Mouse (Mus musculus): ENCODE data around the gene Tmem53. TPM values are rescaled to one million over a fixed set of nuclear protein-coding genes. Genes with fewer than 3 reads are reported as not detected.

The Tmem53 gene
- 1 to 10 TPM; 4.0 to 4.2 TPM for total RNA-seq (2021)
- long read RNA-seq, experiment 1, transcript Tmem53-201 (3 exons, 991 nt) = major isoform, 8 of 9 reads
- long read RNA-seq, experiment 1, partial matches to known transcripts = 0 of 9 reads
- long read RNA-seq, experiment 1, other reads (novel, unspliced or antisense) = 0 of 9 reads
- long read RNA-seq, experiment 2, transcript Tmem53-201 (3 exons, 991 nt) = major isoform, 7 of 8 reads
- long read RNA-seq, experiment 2, partial matches to known transcripts = 0 of 8 reads
- long read RNA-seq, experiment 2, other reads (novel, unspliced or antisense) = 1 of 8 reads

DNA sequence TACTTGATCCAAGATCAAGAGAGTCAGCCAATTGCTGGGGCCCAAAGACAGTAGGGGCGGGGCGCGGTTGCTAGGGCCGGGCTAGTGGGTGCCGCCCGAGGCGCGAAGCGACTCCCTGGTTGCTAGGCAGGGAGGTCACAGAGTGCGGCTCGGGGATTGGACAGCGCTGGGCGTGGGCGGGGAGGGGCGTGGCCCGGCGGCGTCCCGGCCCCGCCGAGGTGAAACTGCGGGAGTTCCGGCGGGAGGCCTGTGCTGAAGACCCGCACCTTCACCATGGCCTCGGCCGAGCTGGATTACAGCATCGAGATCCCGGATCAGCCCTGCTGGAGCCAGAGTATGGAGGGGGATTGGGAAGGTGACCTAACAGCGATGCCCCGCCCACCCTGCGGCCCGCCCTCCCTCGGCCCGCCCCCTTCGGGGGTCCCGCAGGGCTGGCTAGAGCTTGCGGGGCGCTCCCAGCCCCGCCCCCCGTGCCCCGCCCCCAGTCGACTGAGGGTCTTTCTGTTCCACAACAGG lies at the start of gene Tmem53, which contains the start of gene Armh1:
TSS of gene Tmem53 (plus strand) at position 151 of the 516 bp plus-strand sequence.
TSS of gene Armh1 (minus strand) at position 325 of the 516 bp plus-strand sequence.
- peak; percentile 83 for DNase-seq
- intact Hi-C loops (cut with DNase I) = no loop called here

- intact Hi-C loops (cut with DNase I) = no loop called here
These were observed 49.4 kb upstream of the Tmem53 start for GRCm38 (mm10) chr4:117202046-117202991.

GRCm38 (mm10) chr4:117202992-117203354 lies 48.8 kb upstream of the Tmem53 start:
- no peak for DNase-seq
- intact Hi-C loops (cut with DNase I) = no loop called here

More at GRCm38 (mm10) chr4:117202046-117202991, 49.4 kb upstream of the Tmem53 start:
- DNase-seq = no peak

GRCm38 (mm10) chr4:117209592-117209991 lies 42.2 kb upstream of the Tmem53 start:
- no peak for DNase-seq
- intact Hi-C loops (cut with DNase I) = no loop called here

GRCm38 (mm10) chr4:117210147-117211074 lies 41.3 kb upstream of the Tmem53 start:
- intact Hi-C loops (cut with DNase I) = no loop called here
- DNase-seq = peak; percentile 68 to 80

GRCm38 (mm10) chr4:117214250-117214649 lies 37.5 kb upstream of the Tmem53 start:
- no peak for DNase-seq
- intact Hi-C loops (cut with DNase I) = no loop called here

DNA sequence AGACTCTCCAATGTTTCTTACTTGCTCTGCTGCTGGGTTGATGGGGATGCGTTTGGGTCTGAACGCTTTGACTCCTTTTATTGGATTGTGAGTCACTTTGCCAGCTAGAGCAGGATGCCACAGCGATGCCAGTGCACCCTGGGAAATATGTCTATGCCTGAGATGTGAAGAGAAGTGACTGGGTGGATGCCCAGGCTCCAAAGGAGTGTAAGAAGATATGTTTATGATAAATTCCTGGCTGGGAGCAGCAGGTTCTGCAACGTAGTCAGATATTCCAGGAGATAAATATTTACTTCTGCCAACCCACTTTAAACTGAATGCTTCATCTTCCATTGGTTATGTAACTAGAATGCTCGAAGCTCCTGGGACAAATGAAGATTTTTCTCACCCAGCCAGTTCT lies 34.7 kb upstream of the Tmem53 start:
- intact Hi-C loops (cut with DNase I) = loop anchor here (5.0 kb wide), 1 partner anchor 70 kb away; no protein-coding TSS in a partner anchor
- no peak for DNase-seq

DNA sequence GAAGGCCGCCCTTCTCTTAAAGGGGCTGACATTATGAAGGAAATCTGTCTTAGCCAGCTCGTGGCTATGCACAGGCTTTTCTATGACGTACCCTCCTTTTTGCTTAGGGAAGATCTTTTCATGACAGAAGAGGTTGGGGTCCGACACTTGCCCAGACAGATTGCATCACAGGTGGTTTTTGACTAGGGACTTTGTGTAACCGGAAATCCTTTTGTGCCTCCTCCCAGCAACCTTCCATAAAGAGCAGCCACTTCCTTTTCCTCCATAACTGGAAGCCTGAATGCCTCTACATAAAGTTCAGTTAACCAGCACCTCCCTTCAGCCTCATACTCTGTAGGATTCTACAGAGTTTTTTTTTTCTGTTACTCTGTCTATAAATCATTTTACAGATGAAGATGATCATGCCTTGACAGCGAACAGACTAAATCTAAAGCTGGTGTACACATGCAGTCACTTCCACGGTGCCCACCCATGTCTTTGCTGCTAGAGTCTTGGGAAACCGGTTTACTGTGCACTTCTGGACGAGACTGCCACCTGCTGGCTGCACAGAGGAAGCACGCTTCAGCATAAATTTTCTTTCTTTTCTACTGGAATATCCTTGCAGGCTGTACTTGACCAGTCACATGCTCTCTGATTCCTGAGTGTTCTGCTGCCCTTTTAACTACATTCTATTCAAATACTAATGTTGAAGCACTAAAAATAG lies 33.1 kb upstream of the Tmem53 start:
- intact Hi-C loops (cut with DNase I) = loop anchor here (5.0 kb wide), 1 partner anchor 71 kb away; no protein-coding TSS in a partner anchor
- DNase-seq = peak in 1 of 2 experiments; percentile 26

GRCm38 (mm10) chr4:117220741-117221515 lies 30.8 kb upstream of the Tmem53 start:
- DNase-seq = no peak
- intact Hi-C loops (cut with DNase I) = no loop called here

GRCm38 (mm10) chr4:117221836-117222235 lies 29.9 kb upstream of the Tmem53 start:
- intact Hi-C loops (cut with DNase I) = no loop called here
- DNase-seq = no peak

GRCm38 (mm10) chr4:117223001-117223400 lies 28.8 kb upstream of the Tmem53 start:
- no peak for DNase-seq
- intact Hi-C loops (cut with DNase I) = no loop called here

DNA sequence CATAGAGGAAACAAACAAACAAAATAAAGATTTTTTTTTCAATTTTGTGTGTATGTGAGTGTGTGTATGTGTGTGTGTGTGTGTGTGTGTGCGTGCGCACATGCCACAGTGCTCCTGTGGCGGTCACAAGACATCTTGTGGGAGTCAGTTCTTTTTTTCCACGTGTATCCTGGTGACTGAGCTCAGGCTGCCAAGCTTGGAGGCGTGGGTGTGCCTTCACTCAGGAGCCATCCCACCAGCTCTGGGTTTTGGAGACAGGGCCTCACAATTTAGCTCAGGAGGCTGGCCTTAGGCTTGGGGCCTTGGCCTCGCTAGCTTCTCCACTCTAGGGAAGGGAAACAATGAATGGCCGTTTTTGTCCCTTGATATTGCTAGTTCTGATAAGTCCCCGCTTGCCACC lies 27.6 kb upstream of the Tmem53 start:
- no peak for DNase-seq
- intact Hi-C loops (cut with DNase I) = no loop called here

DNA sequence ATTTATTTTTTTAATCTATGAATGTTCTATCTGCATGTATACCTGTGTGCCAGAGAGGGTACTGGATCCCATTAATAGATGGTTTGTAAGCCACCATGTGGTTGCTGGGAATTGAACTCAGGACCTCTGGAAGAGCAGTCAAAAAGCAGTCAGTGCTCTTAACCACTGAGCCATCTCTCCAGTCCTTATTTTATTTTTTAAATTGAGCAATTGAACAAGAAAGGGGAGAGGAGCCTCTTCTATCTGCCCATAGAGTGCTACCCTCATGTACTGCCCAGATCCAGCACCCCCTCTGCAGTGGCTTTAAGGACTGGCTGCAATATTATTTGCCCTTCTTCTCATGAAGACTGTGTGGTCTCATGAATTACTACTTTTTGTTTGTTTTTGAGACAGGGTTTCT lies 26.5 kb upstream of the Tmem53 start:
- intact Hi-C loops (cut with DNase I) = no loop called here
- DNase-seq = no peak

- intact Hi-C loops (cut with DNase I) = no loop called here
- DNase-seq = no peak
These were observed 22.2 kb upstream of the Tmem53 start for GRCm38 (mm10) chr4:117229590-117229989.

GRCm38 (mm10) chr4:117230331-117230730 lies 21.4 kb upstream of the Tmem53 start:
- DNase-seq = no peak
- intact Hi-C loops (cut with DNase I) = no loop called here

GRCm38 (mm10) chr4:117231208-117231607 lies 20.5 kb upstream of the Tmem53 start:
- DNase-seq = no peak
- intact Hi-C loops (cut with DNase I) = no loop called here

DNA sequence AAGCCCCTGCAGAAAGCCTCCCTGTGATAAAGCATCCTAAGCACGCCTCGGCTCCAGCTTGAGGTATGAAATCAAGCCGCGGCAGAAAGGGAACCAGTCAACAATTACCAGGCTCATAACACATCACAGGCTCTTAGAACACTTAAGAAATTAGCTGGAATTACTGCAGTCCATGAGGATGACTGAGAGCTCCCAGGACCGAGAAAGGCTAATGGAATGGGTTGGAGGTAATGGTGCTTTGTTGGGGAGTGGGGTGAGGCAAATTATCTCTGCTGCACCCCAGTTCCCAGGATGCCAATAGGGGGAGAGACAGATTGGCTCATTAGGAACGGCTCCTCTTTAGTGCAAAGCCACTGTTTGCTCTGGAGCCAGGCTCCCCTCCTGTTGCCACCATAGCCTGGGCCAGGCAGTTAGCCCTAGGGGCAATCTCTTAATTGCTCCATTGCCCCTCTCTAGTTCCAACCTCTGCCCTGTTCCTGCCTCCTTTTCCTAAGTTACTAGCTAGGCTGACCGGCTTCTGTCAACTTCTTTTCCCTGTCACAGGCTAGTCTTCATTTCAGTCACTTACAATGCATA lies 17.5 kb upstream of the Tmem53 start:
- intact Hi-C loops (cut with DNase I) = no loop called here
- no peak for DNase-seq

DNA sequence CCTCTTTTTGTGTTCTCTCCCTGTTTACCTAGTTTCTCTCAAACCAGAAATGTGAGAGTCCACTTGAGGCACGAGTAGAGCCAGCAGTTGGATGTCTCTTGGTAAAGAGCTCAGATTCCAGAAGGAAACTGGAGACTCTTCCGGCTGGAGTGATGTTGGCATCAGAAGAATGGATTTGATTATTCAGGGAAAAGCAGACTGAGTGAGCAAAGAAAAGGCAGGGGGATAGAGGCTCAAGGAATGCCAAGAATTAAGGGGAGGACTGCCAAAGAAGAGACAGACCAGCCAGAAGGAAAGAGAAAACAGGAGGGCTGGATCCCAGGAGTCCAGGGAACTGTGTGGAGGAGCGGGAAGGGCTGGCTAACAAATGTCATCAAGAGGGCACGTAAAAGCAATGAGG lies 15.9 kb upstream of the Tmem53 start:
- intact Hi-C loops (cut with DNase I) = no loop called here
- no peak for DNase-seq
